Mouse (Mus musculus) megakaryocyte, embryonic 14.5 days (primary cell): ENCODE measurements at regions not wholly inside any gene's neighbourhood (a gene's known extent, or its start where the extent isn't known, plus 50 kb on each side); places are given as distances from the start of the nearest gene placed in this dataset.

Experiments used
- FLI1 ChIP-seq: IDR thresholded peaks from 2 replicates; pipeline ENCODE4 v1.6.1; 2012; ENCODE audit warnings: low read length, inconsistent platforms, mixed read lengths
- GATA1 ChIP-seq: IDR thresholded peaks from 3 replicates; pipeline ENCODE4 v1.6.1; 2012; ENCODE audit warnings: mixed read lengths, low read length, inconsistent platforms, borderline replicate concordance

DNA sequence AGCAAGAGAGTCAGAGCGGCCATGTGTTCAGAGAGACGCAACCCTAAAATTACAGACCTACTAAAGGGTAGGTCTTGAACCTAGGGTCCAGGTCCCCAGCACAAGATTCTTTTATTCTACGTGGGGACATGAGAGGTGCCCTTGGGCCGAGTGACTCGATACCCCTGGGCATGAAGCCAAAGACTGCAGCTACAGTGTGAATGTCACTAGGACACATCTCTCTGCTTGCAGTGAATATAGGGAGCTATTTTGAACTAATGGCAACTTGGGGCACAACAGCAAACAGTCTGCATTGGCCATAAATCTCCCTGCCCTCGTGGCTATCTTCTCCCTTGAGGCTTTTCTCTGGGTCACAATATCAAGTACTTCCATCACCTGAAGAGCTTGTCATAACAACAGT, 470.7 kb downstream of the Prss52 start:
- TF ChIP-seq FLI1 (no peak), GATA1 (no peak)
